Mouse (Mus musculus): ENCODE measurements around the gene Gm20708.

GRCm38 (mm10) chr11:117864805-117865204 is 55.3 kb downstream of the Gm20708 start:
- TF ChIP-seq CTCF (IDR thresholded peaks at IDR 0.05; ENCODE audit: extremely low read depth, insufficient read depth, low read length), result no peak
- TF ChIP-seq POLR2A (IDR thresholded peaks at IDR 0.05; ENCODE audit: extremely low read depth, insufficient read depth, low read length), result no peak
